Mouse (Mus musculus): ENCODE data around the gene Lingo1. TPM values are rescaled to one million over a fixed set of nuclear protein-coding genes. Genes with fewer than 3 reads are reported as not detected.

The Lingo1 gene
- polyA plus RNA-seq, 1 experiment, result not detected

GRCm38 (mm10) chr9:56592639-56593038 lies 203.6 kb downstream of the Lingo1 start:
- Histone ChIP-seq H3K4me3 (ENCODE audit: insufficient read depth, low read length) (no peak overlapping the region), H3K27ac (ENCODE audit: insufficient read depth, low read depth, low read length) (no peak overlapping the region), H3K4me1 (ENCODE audit: control insufficient read depth, insufficient read depth, low read length) (peaks cover 11% of the 10 kb centered on the region)
- TF ChIP-seq POLR2A (IDR thresholded peaks at IDR 0.05; ENCODE audit: borderline replicate concordance, low read depth, low read length) (no peak), CTCF (IDR thresholded peaks at IDR 0.05; ENCODE audit: low read depth, low read length) (no peak)

GRCm38 (mm10) chr9:56591248-56591888 lies 204.9 kb downstream of the Lingo1 start:
- no peak overlapping the region for H3K27ac ChIP-seq (ENCODE audit: insufficient read depth, low read depth, low read length)
- TF ChIP-seq CTCF (IDR thresholded peaks at IDR 0.05; ENCODE audit: low read depth, low read length) (no peak), POLR2A (IDR thresholded peaks at IDR 0.05; ENCODE audit: borderline replicate concordance, low read depth, low read length) (no peak)
- H3K4me3 ChIP-seq (ENCODE audit: insufficient read depth, low read length), result no peak overlapping the region
- peaks cover 11% of the 10 kb centered on the region for H3K4me1 ChIP-seq (ENCODE audit: control insufficient read depth, insufficient read depth, low read length)

- TF ChIP-seq POLR2A (IDR thresholded peaks at IDR 0.05; ENCODE audit: borderline replicate concordance, low read depth, low read length), result no peak
- no peak for TF ChIP-seq CTCF (IDR thresholded peaks at IDR 0.05; ENCODE audit: low read depth, low read length)
- no peak overlapping the region for H3K27ac ChIP-seq (ENCODE audit: insufficient read depth, low read depth, low read length)
- H3K4me3 ChIP-seq (ENCODE audit: insufficient read depth, low read length), result no peak overlapping the region
- peaks cover 11% of the 10 kb centered on the region for H3K4me1 ChIP-seq (ENCODE audit: control insufficient read depth, insufficient read depth, low read length)
Measured at GRCm38 (mm10) chr9:56589762-56590161, 206.5 kb downstream of the Lingo1 start.

GRCm38 (mm10) chr9:56584043-56584424 lies 212.2 kb downstream of the Lingo1 start:
- no peak overlapping the region for H3K27ac ChIP-seq (ENCODE audit: insufficient read depth, low read depth, low read length)
- H3K4me1 ChIP-seq (ENCODE audit: control insufficient read depth, insufficient read depth, low read length), result no peaks in the 10 kb centered on the region
- no peak overlapping the region for H3K4me3 ChIP-seq (ENCODE audit: insufficient read depth, low read length)
- TF ChIP-seq CTCF (IDR thresholded peaks at IDR 0.05; ENCODE audit: low read depth, low read length) (no peak), POLR2A (IDR thresholded peaks at IDR 0.05; ENCODE audit: borderline replicate concordance, low read depth, low read length) (no peak)

- Histone ChIP-seq H3K4me1 (ENCODE audit: control insufficient read depth, insufficient read depth, low read length) (no peaks in the 10 kb centered on the region), H3K4me3 (ENCODE audit: insufficient read depth, low read length) (no peak overlapping the region), H3K27ac (ENCODE audit: insufficient read depth, low read depth, low read length) (no peak overlapping the region)
- TF ChIP-seq CTCF (IDR thresholded peaks at IDR 0.05; ENCODE audit: low read depth, low read length), result no peak
- no peak for TF ChIP-seq POLR2A (IDR thresholded peaks at IDR 0.05; ENCODE audit: borderline replicate concordance, low read depth, low read length)
Measured at GRCm38 (mm10) chr9:56583139-56584042, 212.9 kb downstream of the Lingo1 start.

- TF ChIP-seq CTCF (IDR thresholded peaks at IDR 0.05; ENCODE audit: low read depth, low read length) (no peak), POLR2A (IDR thresholded peaks at IDR 0.05; ENCODE audit: borderline replicate concordance, low read depth, low read length) (no peak)
- H3K4me3 ChIP-seq (ENCODE audit: insufficient read depth, low read length), result no peak overlapping the region
- H3K4me1 ChIP-seq (ENCODE audit: control insufficient read depth, insufficient read depth, low read length), result no peaks in the 10 kb centered on the region
- H3K27ac ChIP-seq (ENCODE audit: insufficient read depth, low read depth, low read length), result no peak overlapping the region
Measured at GRCm38 (mm10) chr9:56582628-56583027, 213.6 kb downstream of the Lingo1 start.

GRCm38 (mm10) chr9:56581700-56582099 lies 214.6 kb downstream of the Lingo1 start:
- Histone ChIP-seq H3K4me3 (ENCODE audit: insufficient read depth, low read length) (no peak overlapping the region), H3K27ac (ENCODE audit: insufficient read depth, low read depth, low read length) (no peak overlapping the region), H3K4me1 (ENCODE audit: control insufficient read depth, insufficient read depth, low read length) (no peaks in the 10 kb centered on the region)
- TF ChIP-seq POLR2A (IDR thresholded peaks at IDR 0.05; ENCODE audit: borderline replicate concordance, low read depth, low read length), result no peak
- TF ChIP-seq CTCF (IDR thresholded peaks at IDR 0.05; ENCODE audit: low read depth, low read length), result no peak

- H3K4me3 ChIP-seq (ENCODE audit: insufficient read depth, low read length), result no peak overlapping the region
- no peak overlapping the region for H3K27ac ChIP-seq (ENCODE audit: insufficient read depth, low read depth, low read length)
- TF ChIP-seq CTCF (IDR thresholded peaks at IDR 0.05; ENCODE audit: low read depth, low read length), result no peak
- no peak for TF ChIP-seq POLR2A (IDR thresholded peaks at IDR 0.05; ENCODE audit: borderline replicate concordance, low read depth, low read length)
- no peaks in the 10 kb centered on the region for H3K4me1 ChIP-seq (ENCODE audit: control insufficient read depth, insufficient read depth, low read length)
Measured at GRCm38 (mm10) chr9:56581016-56581415, 215.3 kb downstream of the Lingo1 start.

GRCm38 (mm10) chr9:56580101-56580500 lies 216.2 kb downstream of the Lingo1 start:
- Histone ChIP-seq H3K4me1 (ENCODE audit: control insufficient read depth, insufficient read depth, low read length) (no peaks in the 10 kb centered on the region), H3K4me3 (ENCODE audit: insufficient read depth, low read length) (no peak overlapping the region)

GRCm38 (mm10) chr9:56577405-56577804 lies 218.9 kb downstream of the Lingo1 start:
- no peak overlapping the region for H3K27ac ChIP-seq (ENCODE audit: insufficient read depth, low read depth, low read length)
- no peaks in the 10 kb centered on the region for H3K4me1 ChIP-seq (ENCODE audit: control insufficient read depth, insufficient read depth, low read length)
- no peak overlapping the region for H3K4me3 ChIP-seq (ENCODE audit: insufficient read depth, low read length)
- TF ChIP-seq CTCF (IDR thresholded peaks at IDR 0.05; ENCODE audit: low read depth, low read length) (no peak), POLR2A (IDR thresholded peaks at IDR 0.05; ENCODE audit: borderline replicate concordance, low read depth, low read length) (no peak)

More at GRCm38 (mm10) chr9:56580101-56580500, 216.2 kb downstream of the Lingo1 start:
- H3K27ac ChIP-seq (ENCODE audit: insufficient read depth, low read depth, low read length), result no peak overlapping the region
- no peak for TF ChIP-seq POLR2A (IDR thresholded peaks at IDR 0.05; ENCODE audit: borderline replicate concordance, low read depth, low read length)
- TF ChIP-seq CTCF (IDR thresholded peaks at IDR 0.05; ENCODE audit: low read depth, low read length), result no peak

Data from bone marrow macrophage, adult 2 months (primary cell).